Mouse (Mus musculus) central nervous system, embryonic 14 days (tissue): ENCODE results near the gene Mmp21. TPM values are rescaled to one million over a fixed set of nuclear protein-coding genes. Genes with fewer than 3 reads are reported as not detected.

ENCODE experiments used
- polyA plus RNA-seq: library from polyadenylated mRNA; depleted of rRNA; stranded (reverse); fragments of >200 nt; gene quantifications from 2 replicates; pipeline ENCODE4 v1.2.3, GENCODE M21; 2012; rRNA removed

The Mmp21 gene
- polyA plus RNA-seq: 0.03 and 0.04 TPM in 2 replicates

GRCm38 (mm10) chr7:133679961-133680360, at the start of gene Mmp21:
Gene Mmp21 (minus strand): TSS chr7:133680061.

DNA sequence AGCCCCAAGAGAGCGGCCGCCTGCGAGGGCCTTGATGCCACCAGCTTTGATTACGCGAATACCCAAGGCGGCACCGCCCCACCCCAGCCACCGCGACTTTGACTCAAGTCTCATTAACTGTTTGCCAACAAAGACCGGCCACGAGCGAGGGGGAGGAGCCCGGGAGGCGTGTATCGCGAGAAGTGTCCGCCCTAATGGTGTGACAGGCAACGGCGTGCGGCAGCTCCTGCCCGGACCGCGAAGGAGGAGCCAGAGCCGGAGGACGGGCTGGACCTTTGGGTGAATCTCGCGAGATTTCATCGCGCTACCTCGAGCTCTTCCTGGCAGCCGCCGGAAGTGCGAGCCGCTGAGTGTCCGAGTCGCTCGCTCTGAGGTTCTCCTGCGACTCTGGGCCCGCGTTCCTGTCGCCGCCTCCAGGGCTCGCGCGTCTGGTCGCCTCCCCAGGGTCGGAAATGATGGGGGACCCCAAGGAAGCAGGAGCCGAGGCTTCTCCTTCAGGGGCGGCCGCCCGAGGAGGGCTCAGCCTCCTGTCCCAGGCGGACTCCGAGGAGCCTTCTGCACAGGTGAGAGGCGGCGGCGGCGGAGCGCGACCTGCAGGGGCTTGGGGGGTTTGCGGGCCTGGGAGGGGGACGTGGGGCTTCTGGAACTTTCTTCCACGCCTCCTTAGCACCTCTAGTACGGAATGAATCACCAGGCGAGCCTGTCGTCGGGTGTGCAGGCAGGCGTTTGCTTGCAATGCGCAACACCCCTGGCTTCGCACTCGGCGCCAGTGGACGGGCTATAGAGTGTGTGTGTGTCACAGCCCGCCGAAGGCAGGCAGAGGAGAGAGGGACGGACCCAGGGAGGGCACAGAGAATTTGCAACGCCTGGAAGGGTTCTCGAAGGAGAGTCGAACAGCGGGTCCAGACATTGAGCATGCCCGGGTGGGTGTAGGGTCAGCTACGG, 42.2 kb downstream of the Mmp21 start, which contains the start of gene Edrf1:
Edrf1 (plus strand) TSS at position 183 of the 945 bp plus-strand sequence.

Other genes starting within 250 kb of the Mmp21 start
- 0.15 TPM in 1 of 2 replicates, not detected in the other for gene Tex36, start 77.9 kb downstream of the Mmp21 start, polyA plus RNA-seq
- 27.9 and 29.0 TPM in 2 replicates for gene Edrf1, start 42.5 kb downstream of the Mmp21 start, polyA plus RNA-seq
- gene Bccip, start 29.3 kb upstream of the Mmp21 start, polyA plus RNA-seq: 94.4 and 101 TPM in 2 replicates
- gene Uros, start 30.0 kb upstream of the Mmp21 start, polyA plus RNA-seq: 35.3 and 39.6 TPM in 2 replicates
- 3.8 and 4.2 TPM in 2 replicates for gene Fank1, start 96.8 kb upstream of the Mmp21 start, polyA plus RNA-seq
- gene Dhx32, start 102.7 kb upstream of the Mmp21 start, polyA plus RNA-seq: 29.6 and 38.6 TPM in 2 replicates